Mouse (Mus musculus) stomach, embryonic 14.5 days (tissue): ENCODE data around the gene Dicer1. TPM values are rescaled to one million over a fixed set of nuclear protein-coding genes. Genes with fewer than 3 reads are reported as not detected.

Source experiments
- ATAC-seq: fragments of 200-750 bp; cut with Nextera tagmentation; 2 replicates; pipeline ENCODE4 v1.8.0; 2017; ENCODE audit warnings: low read depth, moderate TSS enrichment; ENCODE audit not compliant: insufficient number of reproducible peaks, insufficient read depth, low FRiP score
- H3K27ac ChIP-seq: fragments of 300-500 bp; sonication (generic); 2 replicates; pipeline ENCODE4 v1.5.1; 2014; ENCODE audit warnings: mild to moderate bottlenecking, low read length, moderate library complexity, mixed read lengths
- H3K27me3 ChIP-seq: fragments of 300-500 bp; sonication (generic); 2 replicates; pipeline ENCODE4 v1.6.1; 2014; ENCODE audit warnings: low read length, control low read depth, mixed read lengths; ENCODE audit not compliant: control insufficient read depth, insufficient read depth
- H3K36me3 ChIP-seq: fragments of 300-500 bp; sonication (generic); 2 replicates; pipeline ENCODE4 v1.6.1; 2014; ENCODE audit warnings: mild to moderate bottlenecking, control low read depth, low read length, moderate library complexity, mixed read lengths; ENCODE audit not compliant: control insufficient read depth, insufficient read depth
- H3K4me1 ChIP-seq: fragments of 300-500 bp; sonication (generic); 2 replicates; pipeline ENCODE4 v1.6.1; 2014; ENCODE audit warnings: low read length, control low read depth, mixed read lengths; ENCODE audit not compliant: control insufficient read depth, insufficient read depth
- H3K4me2 ChIP-seq: fragments of 300-500 bp; sonication (generic); replicated peaks from 2 replicates; pipeline ENCODE4 v1.6.1; 2014; ENCODE audit warnings: low read depth, low read length, control low read depth
- H3K4me3 ChIP-seq: fragments of 300-500 bp; sonication (generic); 2 replicates; pipeline ENCODE4 v1.5.1; 2014; ENCODE audit warnings: low read depth, low read length, control low read depth
- H3K9ac ChIP-seq: fragments of 300-500 bp; sonication (generic); replicated peaks from 2 replicates; pipeline ENCODE4 v1.6.1; 2014; ENCODE audit warnings: low read depth, mild to moderate bottlenecking, control low read depth, low read length, moderate library complexity, mixed read lengths
- H3K9me3 ChIP-seq: fragments of 300-500 bp; sonication (generic); 2 replicates; pipeline ENCODE4 v1.6.1; 2016; ENCODE audit warnings: low read depth, low read length, control low read depth; ENCODE audit not compliant: control insufficient read depth
- WGBS: fragments of 180-500 bp; shearing (Covaris S2); extraction: QIAGEN DNeasy Blood & Tissue Kit; methylation state at CpG from one replicate; pipeline ENCODE4 v1.1.7; 2014; 5-methylcytosine and 5-hydroxymethylcytosine counted together
- polyA plus RNA-seq: library from polyadenylated mRNA; unstranded; fragments of >200 nt; fragmentation: Nextera tagmentation; extraction: Ambion mirVana; gene quantifications from 2 replicates; pipeline ENCODE4 v1.2.1, GENCODE M21; 2014

Dicer1 gene
- polyA plus RNA-seq, 1 experiment from 2014 or later, result 31.7 TPM

DNA sequence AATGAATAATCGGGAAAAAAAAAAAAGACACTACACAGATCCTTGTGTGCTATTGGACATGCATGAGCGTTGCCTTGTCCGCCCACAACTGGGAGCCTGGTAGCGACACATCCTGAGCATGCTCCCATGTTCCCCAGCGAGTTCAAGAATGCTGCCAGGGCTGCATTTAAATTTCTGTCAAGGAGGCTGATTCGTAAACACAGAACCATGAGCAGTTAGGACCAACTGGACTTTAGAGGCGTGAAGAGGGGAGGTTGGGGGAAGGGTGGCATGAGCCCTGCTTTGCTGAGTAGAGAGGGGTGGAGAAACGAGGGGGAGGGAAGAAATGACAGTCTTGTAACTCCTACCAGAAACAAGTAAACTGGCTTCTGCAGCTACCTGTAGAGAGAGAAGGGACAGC, 113.6 kb downstream of the Dicer1 start:
- no peak overlapping the region for H3K9ac ChIP-seq
- no peak overlapping the region for H3K27ac ChIP-seq
- no peaks in the 10 kb centered on the region for H3K27me3 ChIP-seq
- H3K9me3 ChIP-seq, result no peaks in the 10 kb centered on the region
- no peaks in the 10 kb centered on the region for H3K36me3 ChIP-seq
- ATAC-seq, result no peak
- peaks cover 8% of the 10 kb centered on the region; the same call in 1 of the 2 replicates for H3K4me1 ChIP-seq
- no peak overlapping the region for H3K4me3 ChIP-seq
- H3K4me2 ChIP-seq, result no peak overlapping the region
- 37% methylated on average over 8 of the region's 8 CpGs for WGBS

Other genes with a start within 250 kb of the Dicer1 start
- 3.1 TPM in 2 replicates for gene Clmn, start 113.1 kb upstream of the Dicer1 start, polyA plus RNA-seq